Mouse (Mus musculus): ENCODE data around the gene Prr23a1.

- no peak for TF ChIP-seq CTCF (IDR thresholded peaks at IDR 0.05; ENCODE audit: extremely low read depth, insufficient read depth, low read length)
- no peak for TF ChIP-seq POLR2A (IDR thresholded peaks at IDR 0.05; ENCODE audit: extremely low read depth, insufficient read depth, low read length)
These were observed 4.7 kb upstream of the Prr23a1 start for GRCm38 (mm10) chr9:98837537-98838074.

Data from cortical plate, adult 2 months (tissue).